7 mouse cellular contexts compared by ENCODE assay signal in the genomic region with DNA sequence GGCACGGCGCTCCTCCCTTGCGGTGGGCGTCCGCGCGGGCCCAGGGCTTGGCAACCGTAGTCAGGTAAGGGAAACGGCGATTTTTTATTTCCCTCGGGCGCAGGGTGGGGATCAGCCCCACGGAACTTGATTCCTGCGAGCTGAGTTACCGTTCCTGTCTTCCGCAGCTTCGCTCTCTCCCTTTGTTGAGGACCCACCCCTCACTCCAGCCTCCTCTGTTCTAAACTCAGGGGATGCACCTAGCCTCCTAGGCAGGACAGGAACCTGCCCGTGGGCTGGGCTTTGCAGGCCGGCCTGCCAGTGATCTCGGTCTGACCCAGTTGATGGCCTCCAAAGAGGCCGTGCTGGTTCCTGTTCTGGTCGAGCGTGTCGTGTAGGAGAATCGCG. TPM values are rescaled to one million over a fixed set of nuclear protein-coding genes. Genes with fewer than 3 reads are reported as not detected.
A peak's percentile ranks its signal among the peaks of the same experiment; 100 is the strongest.
DNase-seq lines count a peak whose midpoint lies in the region; ATAC-seq and TF ChIP-seq lines count a peak whose summit lies in the region.

No protein-coding gene starts in this region.

- H3K4me2 ChIP-seq in lung, embryonic 15.5 days = peak overlapping the region; percentile 74
- peak overlapping the region; percentile 72 for H3K4me2 ChIP-seq in limb, embryonic 14.5 days (replicated peaks; ENCODE audit: low read depth, low read length, severe bottlenecking)
- peak overlapping the region; percentile 86 for H3K4me2 ChIP-seq in stomach, embryonic 15.5 days

- no peak for ATAC-seq in lung, embryonic 15.5 days (ENCODE audit: borderline replicate concordance, extremely low read depth, low FRiP score, low TSS enrichment)
- no peak for ATAC-seq in limb, embryonic 14.5 days (ENCODE audit: low FRiP score, low read depth)
- ATAC-seq in stomach, embryonic 15.5 days (ENCODE audit: insufficient read depth, low FRiP score, low read depth) = no peak; the same call in 1 of the 2 replicates
- ATAC-seq in activated CD4-positive, CD25-positive, alpha-beta regulatory T cell, adult 4 months = no peak

- peak overlapping the region; percentile 91 for H3K4me3 ChIP-seq in lung, embryonic 15.5 days
- H3K4me3 ChIP-seq in erythroblast, embryonic 14.5 days (replicated peaks) = peak overlapping the region; percentile 87
- peak overlapping the region; percentile 68 for H3K4me3 ChIP-seq in limb, embryonic 14.5 days (replicated peaks; ENCODE audit: low read length)
- peak overlapping the region; percentile 84 for H3K4me3 ChIP-seq in stomach, embryonic 15.5 days (replicated peaks)

- peak overlapping the region; percentile 97 for H3K27ac ChIP-seq in lung, embryonic 15.5 days
- H3K27ac ChIP-seq in limb, embryonic 14.5 days (replicated peaks; ENCODE audit: low read depth, low read length) = peak overlapping the region; percentile 56
- peak overlapping the region; percentile 77 for H3K27ac ChIP-seq in stomach, embryonic 15.5 days

- peaks cover 27% of the 10 kb centered on the region for H3K4me1 ChIP-seq in lung, embryonic 15.5 days
- H3K4me1 ChIP-seq in erythroblast, embryonic 14.5 days (ENCODE audit: control insufficient read depth) = peaks cover 61% of the 10 kb centered on the region
- peaks cover 13% of the 10 kb centered on the region for H3K4me1 ChIP-seq in limb, embryonic 14.5 days (ENCODE audit: control insufficient read depth, insufficient read depth, low read length)
- peaks cover 25% of the 10 kb centered on the region for H3K4me1 ChIP-seq in stomach, embryonic 15.5 days

- no peak for TF ChIP-seq POLR2A in limb, embryonic 14.5 days (IDR thresholded peaks at IDR 0.05; ENCODE audit: borderline replicate concordance, extremely low read depth, insufficient read depth, insufficient read length)

- no peaks in the 10 kb centered on the region for H3K27me3 ChIP-seq in lung, embryonic 15.5 days
- H3K27me3 ChIP-seq in erythroblast, embryonic 14.5 days (ENCODE audit: control insufficient read depth) = no peaks in the 10 kb centered on the region
- no peaks in the 10 kb centered on the region for H3K27me3 ChIP-seq in limb, embryonic 14.5 days (ENCODE audit: control insufficient read depth, insufficient read depth, low read length)
- H3K27me3 ChIP-seq in stomach, embryonic 15.5 days (replicated peaks) = no peaks in the 10 kb centered on the region

- DNase-seq in lung, postnatal 10 days = no peak
- DNase-seq in limb, embryonic 14.5 days (ENCODE audit: low spot score) = no peak
- DNase-seq in layer of hippocampus, postnatal 36 days = no peak

- H3K9ac ChIP-seq in lung, embryonic 15.5 days = peak overlapping the region; percentile 96
- peak overlapping the region; percentile 67 for H3K9ac ChIP-seq in limb, embryonic 14.5 days (ENCODE audit: low read depth, low read length, severe bottlenecking)
- H3K9ac ChIP-seq in stomach, embryonic 15.5 days = peak overlapping the region; percentile 68

- H3K9me3 ChIP-seq in lung, embryonic 15.5 days = no peaks in the 10 kb centered on the region
- no peaks in the 10 kb centered on the region for H3K9me3 ChIP-seq in erythroblast, embryonic 14.5 days (ENCODE audit: control insufficient read depth, low read length)
- no peaks in the 10 kb centered on the region for H3K9me3 ChIP-seq in limb, embryonic 14.5 days (ENCODE audit: control insufficient read depth, low read length)
- no peaks in the 10 kb centered on the region for H3K9me3 ChIP-seq in stomach, embryonic 15.5 days

- H3K36me3 ChIP-seq in lung, embryonic 15.5 days = peaks cover 49% of the 10 kb centered on the region
- H3K36me3 ChIP-seq in erythroblast, embryonic 14.5 days (ENCODE audit: control insufficient read depth) = peaks cover 74% of the 10 kb centered on the region
- H3K36me3 ChIP-seq in limb, embryonic 14.5 days (ENCODE audit: control insufficient read depth, insufficient read depth, low read length) = peaks cover 46% of the 10 kb centered on the region
- H3K36me3 ChIP-seq in stomach, embryonic 15.5 days = peaks cover 35% of the 10 kb centered on the region

- under 1% methylated on average over 26 of the region's 26 CpGs for WGBS in lung, embryonic 15.5 days
- under 1% methylated on average over 26 of the region's 26 CpGs for WGBS in limb, embryonic 14.5 days
- WGBS in stomach, embryonic 15.5 days = under 1% methylated on average over 26 of the region's 26 CpGs

RNA-seq across cellular contexts. Expression of a gene that starts 0.4 kb away (rescaled TPM):
- polyA plus RNA-seq in lung, embryonic 15.5 days (2015; fragmentation: Nextera tagmentation; extraction: Ambion mirVana) = 37.3 and 39.7 TPM in 2 replicates
- 1.2 and 2.2 TPM in 2 replicates for polyA plus RNA-seq in erythroblast, embryonic 14.5 days (2012)
- polyA plus RNA-seq in limb, embryonic 14.5 days (2012; rRNA removed) = 49.9 and 68.5 TPM in 2 replicates
- polyA plus RNA-seq in limb, embryonic 14.5 days (2014; fragmentation: Nextera tagmentation; extraction: Ambion mirVana) = 44.9 and 49.3 TPM in 2 replicates
- polyA plus RNA-seq in stomach, embryonic 15.5 days (2015; fragmentation: Nextera tagmentation; extraction: Ambion mirVana) = 33.7 and 35.6 TPM in 2 replicates
- total RNA-seq in layer of hippocampus, postnatal 36 days (2021) = 10 to 100 TPM; 23.0 to 25.6 TPM
- 10 to 100 TPM; 26.9 to 27.1 TPM for polyA plus RNA-seq in activated CD4-positive, CD25-positive, alpha-beta regulatory T cell, adult 4 months (2017; shearing (Covaris generic))

RNA-seq across cellular contexts. Expression of a gene that starts 0.7 kb away (rescaled TPM):
- 217 and 227 TPM in 2 replicates for polyA plus RNA-seq in lung, embryonic 15.5 days (2015; fragmentation: Nextera tagmentation; extraction: Ambion mirVana)
- 9.4 and 11.6 TPM in 2 replicates for polyA plus RNA-seq in erythroblast, embryonic 14.5 days (2012)
- 84.3 and 103 TPM in 2 replicates for polyA plus RNA-seq in limb, embryonic 14.5 days (2012; rRNA removed)
- 147 and 154 TPM in 2 replicates for polyA plus RNA-seq in limb, embryonic 14.5 days (2014; fragmentation: Nextera tagmentation; extraction: Ambion mirVana)
- 155 and 165 TPM in 2 replicates for polyA plus RNA-seq in stomach, embryonic 15.5 days (2015; fragmentation: Nextera tagmentation; extraction: Ambion mirVana)
- total RNA-seq in layer of hippocampus, postnatal 36 days (2021) = 1 to 10 TPM; 3.8 to 5.2 TPM
- polyA plus RNA-seq in activated CD4-positive, CD25-positive, alpha-beta regulatory T cell, adult 4 months (2017; shearing (Covaris generic)) = 10 to 100 TPM; 51.6 to 56.2 TPM

RNA-seq across cellular contexts. Expression of a gene that starts 6.3 kb away (rescaled TPM):
- 274 and 284 TPM in 2 replicates for polyA plus RNA-seq in lung, embryonic 15.5 days (2015; fragmentation: Nextera tagmentation; extraction: Ambion mirVana)
- 70.9 and 94.3 TPM in 2 replicates for polyA plus RNA-seq in erythroblast, embryonic 14.5 days (2012)
- 110 and 148 TPM in 2 replicates for polyA plus RNA-seq in limb, embryonic 14.5 days (2012; rRNA removed)
- 190 and 199 TPM in 2 replicates for polyA plus RNA-seq in limb, embryonic 14.5 days (2014; fragmentation: Nextera tagmentation; extraction: Ambion mirVana)
- polyA plus RNA-seq in stomach, embryonic 15.5 days (2015; fragmentation: Nextera tagmentation; extraction: Ambion mirVana) = 208 and 215 TPM in 2 replicates
- total RNA-seq in layer of hippocampus, postnatal 36 days (2021) = 10 to 100 TPM; 21.0 to 21.1 TPM
- 100 to 1,000 TPM; 182 to 187 TPM for polyA plus RNA-seq in activated CD4-positive, CD25-positive, alpha-beta regulatory T cell, adult 4 months (2017; shearing (Covaris generic))

RNA-seq across cellular contexts. Expression of a gene that starts 28.9 kb away (rescaled TPM):
- 0.33 and 0.37 TPM in 2 replicates for polyA plus RNA-seq in lung, embryonic 15.5 days (2015; fragmentation: Nextera tagmentation; extraction: Ambion mirVana)
- not detected in 2 replicates for polyA plus RNA-seq in erythroblast, embryonic 14.5 days (2012)
- 0.78 and 0.80 TPM in 2 replicates for polyA plus RNA-seq in limb, embryonic 14.5 days (2012; rRNA removed)
- polyA plus RNA-seq in limb, embryonic 14.5 days (2014; fragmentation: Nextera tagmentation; extraction: Ambion mirVana) = 0.73 and 0.89 TPM in 2 replicates
- polyA plus RNA-seq in stomach, embryonic 15.5 days (2015; fragmentation: Nextera tagmentation; extraction: Ambion mirVana) = 0.17 and 0.58 TPM in 2 replicates
- 1 to 10 TPM in 1 of 2 experiments, under 1 TPM in 1; 0.70 to 1.3 TPM for total RNA-seq in layer of hippocampus, postnatal 36 days (2021)
- under 1 TPM; 0.62 to 0.64 TPM for polyA plus RNA-seq in activated CD4-positive, CD25-positive, alpha-beta regulatory T cell, adult 4 months (2017; shearing (Covaris generic))

RNA-seq across cellular contexts. Expression of a gene that starts 29.2 kb away (rescaled TPM):
- polyA plus RNA-seq in lung, embryonic 15.5 days (2015; fragmentation: Nextera tagmentation; extraction: Ambion mirVana) = 55.2 and 56.9 TPM in 2 replicates
- 5.3 and 5.7 TPM in 2 replicates for polyA plus RNA-seq in erythroblast, embryonic 14.5 days (2012)
- 34.0 and 44.5 TPM in 2 replicates for polyA plus RNA-seq in limb, embryonic 14.5 days (2012; rRNA removed)
- 68.4 and 79.6 TPM in 2 replicates for polyA plus RNA-seq in limb, embryonic 14.5 days (2014; fragmentation: Nextera tagmentation; extraction: Ambion mirVana)
- polyA plus RNA-seq in stomach, embryonic 15.5 days (2015; fragmentation: Nextera tagmentation; extraction: Ambion mirVana) = 52.9 and 53.9 TPM in 2 replicates
- 10 to 100 TPM; 28.6 to 32.0 TPM for total RNA-seq in layer of hippocampus, postnatal 36 days (2021)
- polyA plus RNA-seq in activated CD4-positive, CD25-positive, alpha-beta regulatory T cell, adult 4 months (2017; shearing (Covaris generic)) = 10 to 100 TPM; 23.2 to 28.0 TPM
